Mouse (Mus musculus) heart, embryonic 16.5 days (tissue): ENCODE measurements at regions not wholly inside any gene's neighbourhood (a gene's known extent, or its start where the extent isn't known, plus 50 kb on each side); places are given as distances from the start of the nearest gene placed in this dataset.

Source experiments
- ATAC-seq: fragments of 200-750 bp; cut with Nextera tagmentation; replicated peaks from 2 replicates; pipeline ENCODE4 v1.8.0; 2017; ENCODE audit warnings: moderate number of reproducible peaks; ENCODE audit not compliant: insufficient read depth, low FRiP score; ENCODE audit errors: extremely low read depth
- H3K27ac ChIP-seq: fragments of 300-500 bp; sonication (generic); 2 replicates; pipeline ENCODE4 v1.5.1; 2014; ENCODE audit warnings: mild to moderate bottlenecking, low read length, control low read depth, moderate library complexity
- H3K27me3 ChIP-seq: fragments of 300-500 bp; sonication (generic); 2 replicates; pipeline ENCODE4 v1.6.1; 2014; ENCODE audit warnings: low read length, mixed read lengths; ENCODE audit not compliant: control insufficient read depth, insufficient read depth
- H3K36me3 ChIP-seq: fragments of 300-500 bp; sonication (generic); 2 replicates; pipeline ENCODE4 v1.6.1; 2014; ENCODE audit not compliant: control insufficient read depth, insufficient read depth
- H3K4me1 ChIP-seq: fragments of 300-500 bp; sonication (generic); 2 replicates; pipeline ENCODE4 v1.6.1; 2014; ENCODE audit warnings: low read length, mixed read lengths; ENCODE audit not compliant: control insufficient read depth, insufficient read depth
- H3K4me2 ChIP-seq: fragments of 300-500 bp; sonication (generic); 2 replicates; pipeline ENCODE4 v1.6.1; 2014; ENCODE audit warnings: low read depth, mild to moderate bottlenecking, control low read depth, low read length
- H3K4me3 ChIP-seq: fragments of 300-500 bp; sonication (generic); 2 replicates; pipeline ENCODE4 v1.5.1; 2014; ENCODE audit warnings: mild to moderate bottlenecking, control low read depth, low read length
- H3K9ac ChIP-seq: fragments of 300-500 bp; sonication (generic); 2 replicates; pipeline ENCODE4 v1.6.1; 2014; ENCODE audit warnings: low read length, control low read depth
- H3K9me3 ChIP-seq: fragments of 300-500 bp; sonication (generic); replicated peaks from 2 replicates; pipeline ENCODE4 v1.6.1; 2016; ENCODE audit warnings: low read length; ENCODE audit not compliant: control insufficient read depth
- WGBS: fragments of 180-500 bp; shearing (Covaris S2); extraction: QIAGEN DNeasy Blood & Tissue Kit; methylation state at CpG from one replicate; pipeline ENCODE4 v1.1.7; 2014; 5-methylcytosine and 5-hydroxymethylcytosine counted together

DNA sequence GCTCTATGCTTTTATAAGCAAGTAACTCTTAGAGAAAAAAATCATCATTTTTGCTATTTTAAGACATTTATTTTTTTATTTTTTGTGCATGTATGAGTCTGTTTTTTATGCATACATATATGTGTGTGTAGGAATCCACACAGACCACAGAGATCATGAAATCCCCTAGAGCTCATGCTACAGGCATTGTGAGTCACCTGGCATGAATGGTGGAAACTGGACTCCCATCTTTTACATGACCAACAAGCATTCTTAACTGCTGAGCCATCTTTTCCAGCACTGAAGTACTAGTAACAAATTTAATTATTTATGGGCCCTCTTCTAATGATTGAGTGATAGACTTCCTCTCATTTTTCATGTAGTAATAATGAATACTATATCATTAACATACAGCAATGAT lies 2531.8 kb upstream of the Gm6569 start:
- Histone ChIP-seq H3K27ac (no peak overlapping the region), H3K9me3 (no peaks in the 10 kb centered on the region), H3K9ac (no peak overlapping the region), H3K36me3 (no peaks in the 10 kb centered on the region), H3K4me2 (no peak overlapping the region), H3K4me1 (no peaks in the 10 kb centered on the region), H3K27me3 (no peaks in the 10 kb centered on the region), H3K4me3 (no peak overlapping the region)
- ATAC-seq: no peak

GRCm38 (mm10) chr15:71310230-71310629 lies 2524.1 kb upstream of the Gm6569 start:
- H3K4me3 ChIP-seq: no peak overlapping the region
- WGBS: 63% methylated on average over 3 of the region's 3 CpGs
- ATAC-seq: no peak

GRCm38 (mm10) chr15:71326596-71326995 lies 2507.8 kb upstream of the Gm6569 start:
- Histone ChIP-seq H3K4me2 (no peak overlapping the region), H3K27ac (no peak overlapping the region), H3K9me3 (no peaks in the 10 kb centered on the region), H3K4me3 (no peak overlapping the region), H3K36me3 (no peaks in the 10 kb centered on the region), H3K27me3 (no peaks in the 10 kb centered on the region), H3K9ac (no peak overlapping the region), H3K4me1 (no peaks in the 10 kb centered on the region)
- 76% methylated on average over 3 of the region's 3 CpGs for WGBS
- no peak for ATAC-seq

More at GRCm38 (mm10) chr15:71310230-71310629, 2524.1 kb upstream of the Gm6569 start:
- H3K4me2 ChIP-seq: no peak overlapping the region
- no peak overlapping the region for H3K9ac ChIP-seq
- H3K27me3 ChIP-seq: no peaks in the 10 kb centered on the region
- H3K27ac ChIP-seq: no peak overlapping the region
- no peaks in the 10 kb centered on the region for H3K9me3 ChIP-seq
- H3K36me3 ChIP-seq: no peaks in the 10 kb centered on the region
- H3K4me1 ChIP-seq: no peaks in the 10 kb centered on the region

GRCm38 (mm10) chr15:71358189-71358790 lies 2476.1 kb upstream of the Gm6569 start:
- 59% methylated on average over 4 of the region's 4 CpGs for WGBS
- Histone ChIP-seq H3K9me3 (no peaks in the 10 kb centered on the region), H3K4me1 (no peaks in the 10 kb centered on the region), H3K4me3 (no peak overlapping the region), H3K9ac (no peak overlapping the region), H3K27me3 (no peaks in the 10 kb centered on the region), H3K4me2 (no peak overlapping the region), H3K27ac (no peak overlapping the region), H3K36me3 (no peaks in the 10 kb centered on the region)
- ATAC-seq: no peak

- no peak overlapping the region for H3K9ac ChIP-seq
- no peaks in the 10 kb centered on the region; the same call in 1 of the 2 replicates for H3K9me3 ChIP-seq
- no peaks in the 10 kb centered on the region for H3K27me3 ChIP-seq
- no peak overlapping the region for H3K4me2 ChIP-seq
- H3K27ac ChIP-seq: no peak overlapping the region
- no peak for ATAC-seq
- no peaks in the 10 kb centered on the region for H3K36me3 ChIP-seq
- WGBS: 33% methylated on average over 3 of the region's 3 CpGs
- no peaks in the 10 kb centered on the region for H3K4me1 ChIP-seq
- no peak overlapping the region for H3K4me3 ChIP-seq
Observed at GRCm38 (mm10) chr15:71375775-71376174, 2458.6 kb upstream of the Gm6569 start.
